Mouse (Mus musculus): ENCODE measurements around the gene Rtkn.

Gene Rtkn

GRCm38 (mm10) chr6:83134951-83135513 is at the start of gene Rtkn:
Gene Rtkn (plus strand): TSS chr6:83135463.
- ATAC-seq (ENCODE audit: low TSS enrichment), result no peak

- ATAC-seq (ENCODE audit: low TSS enrichment), result no peak
Measured at GRCm38 (mm10) chr6:83086121-83087035, 48.9 kb upstream of the Rtkn start, which contains the start of gene Lbx2. Gene Lbx2 (plus strand): TSS chr6:83086367.

GRCm38 (mm10) chr6:83087205-83087925 is 47.9 kb upstream of the Rtkn start:
- no peak for ATAC-seq (ENCODE audit: low TSS enrichment)

GRCm38 (mm10) chr6:83087926-83088260 is 47.4 kb upstream of the Rtkn start:
- no peak for ATAC-seq (ENCODE audit: low TSS enrichment)

- ATAC-seq (ENCODE audit: low TSS enrichment), result no peak
Measured at GRCm38 (mm10) chr6:83092416-83093127, 42.7 kb upstream of the Rtkn start.

- ATAC-seq (ENCODE audit: low TSS enrichment), result no peak
Measured at GRCm38 (mm10) chr6:83095968-83096367, 39.3 kb upstream of the Rtkn start.

GRCm38 (mm10) chr6:83098411-83098810 is 36.9 kb upstream of the Rtkn start:
- ATAC-seq (ENCODE audit: low TSS enrichment), result no peak

- ATAC-seq (ENCODE audit: low TSS enrichment), result peak; percentile 62
Measured at GRCm38 (mm10) chr6:83101316-83101687, 34.0 kb upstream of the Rtkn start, which contains the start of the genes Ccdc142 and Gm42688. Gene Ccdc142 (plus strand): TSS chr6:83101601. Gene Gm42688 (plus strand): TSS chr6:83101617.

GRCm38 (mm10) chr6:83101688-83102556 is 33.3 kb upstream of the Rtkn start:
- peak; percentile 75 for ATAC-seq (ENCODE audit: low TSS enrichment)

GRCm38 (mm10) chr6:83103130-83103650 is 32.1 kb upstream of the Rtkn start:
- ATAC-seq (ENCODE audit: low TSS enrichment), result no peak

GRCm38 (mm10) chr6:83104158-83104557 is 31.1 kb upstream of the Rtkn start:
- no peak for ATAC-seq (ENCODE audit: low TSS enrichment)

- no peak for ATAC-seq (ENCODE audit: low TSS enrichment)
Measured at GRCm38 (mm10) chr6:83107566-83108400, 27.5 kb upstream of the Rtkn start.

- peak; percentile 82 for ATAC-seq (ENCODE audit: low TSS enrichment)
Measured at GRCm38 (mm10) chr6:83108762-83109668, 26.2 kb upstream of the Rtkn start, which contains the start of gene Mrpl53. Gene Mrpl53 (plus strand): TSS chr6:83109040.

GRCm38 (mm10) chr6:83111510-83112136 is 23.6 kb upstream of the Rtkn start:
- ATAC-seq (ENCODE audit: low TSS enrichment), result no peak

GRCm38 (mm10) chr6:83115011-83115671 is 20.1 kb upstream of the Rtkn start, which contains the start of gene Mogs:
Gene Mogs (plus strand): TSS chr6:83115496.
- ATAC-seq (ENCODE audit: low TSS enrichment), result peak; percentile 87

GRCm38 (mm10) chr6:83115682-83116372 is 19.4 kb upstream of the Rtkn start:
- peak; percentile 28 for ATAC-seq (ENCODE audit: low TSS enrichment)

All from frontal cortex, adult (tissue).